Mouse (Mus musculus): ENCODE results near the gene Cpxm2. TPM values are rescaled to one million over a fixed set of nuclear protein-coding genes. Genes with fewer than 3 reads are reported as not detected.

Cpxm2 gene
- polyA plus RNA-seq (2014; fragmentation: Nextera tagmentation; extraction: Ambion mirVana): 0.60 and 1.6 TPM in 2 replicates

GRCm38 (mm10) chr7:132154368-132154961 lies at the start of gene Cpxm2:
Gene Cpxm2, minus strand, starts transcription at chr7:132154739.
- H3K36me3 ChIP-seq (ENCODE audit: control insufficient read depth, insufficient read depth, low read length): no peaks in the 10 kb centered on the region
- WGBS: 3% methylated on average over 35 of the region's 43 CpGs
- peak within 1 kb of the TSS; percentile 31; the same call in 1 of the 2 replicates for H3K9ac ChIP-seq (ENCODE audit: low read depth, low read length)
- no peaks in the 10 kb centered on the region for H3K9me3 ChIP-seq (ENCODE audit: control insufficient read depth, low read length)
- H3K27me3 ChIP-seq (ENCODE audit: control insufficient read depth, insufficient read depth, low read length): peaks cover 29% of the 10 kb centered on the region
- H3K4me2 ChIP-seq (replicated peaks; ENCODE audit: low read depth, low read length): peak within 1 kb of the TSS; percentile 72
- no peak within 1 kb of the TSS for H3K27ac ChIP-seq (ENCODE audit: low read depth, low read length)
- ATAC-seq (ENCODE audit: low FRiP score, low TSS enrichment): 0 out of 2 replicates have a peak, but pooled peaks have one; percentile 39
- peak within 1 kb of the TSS; percentile 41 for H3K4me3 ChIP-seq (ENCODE audit: low read length)
- H3K4me1 ChIP-seq (ENCODE audit: control insufficient read depth, insufficient read depth, low read length): peaks cover 5% of the 10 kb centered on the region; the same call in 1 of the 2 replicates

GRCm38 (mm10) chr7:132204073-132204612 lies 49.6 kb upstream of the Cpxm2 start:
- no peaks in the 10 kb centered on the region for H3K36me3 ChIP-seq (ENCODE audit: control insufficient read depth, insufficient read depth, low read length)
- 4% methylated on average over 1 of the region's 1 CpGs for WGBS
- no peak overlapping the region for H3K9ac ChIP-seq (ENCODE audit: low read depth, low read length)
- no peak for ATAC-seq (ENCODE audit: low FRiP score, low TSS enrichment)
- no peaks in the 10 kb centered on the region for H3K27me3 ChIP-seq (ENCODE audit: control insufficient read depth, insufficient read depth, low read length)
- H3K4me2 ChIP-seq (replicated peaks; ENCODE audit: low read depth, low read length): no peak overlapping the region
- H3K9me3 ChIP-seq (ENCODE audit: control insufficient read depth, low read length): no peaks in the 10 kb centered on the region
- H3K27ac ChIP-seq (ENCODE audit: low read depth, low read length): no peak overlapping the region
- no peak overlapping the region for H3K4me3 ChIP-seq (ENCODE audit: low read length)
- no peaks in the 10 kb centered on the region; the same call in 1 of the 2 replicates for H3K4me1 ChIP-seq (ENCODE audit: control insufficient read depth, insufficient read depth, low read length)

- no peak for ATAC-seq (ENCODE audit: low FRiP score, low TSS enrichment)
- H3K4me2 ChIP-seq (replicated peaks; ENCODE audit: low read depth, low read length): no peak overlapping the region
- H3K9ac ChIP-seq (ENCODE audit: low read depth, low read length): no peak overlapping the region
- H3K4me1 ChIP-seq (ENCODE audit: control insufficient read depth, insufficient read depth, low read length): no peaks in the 10 kb centered on the region; the same call in 1 of the 2 replicates
- H3K27ac ChIP-seq (ENCODE audit: low read depth, low read length): no peak overlapping the region
- no peaks in the 10 kb centered on the region for H3K36me3 ChIP-seq (ENCODE audit: control insufficient read depth, insufficient read depth, low read length)
- no peaks in the 10 kb centered on the region for H3K9me3 ChIP-seq (ENCODE audit: control insufficient read depth, low read length)
- no peak overlapping the region for H3K4me3 ChIP-seq (ENCODE audit: low read length)
- no peaks in the 10 kb centered on the region for H3K27me3 ChIP-seq (ENCODE audit: control insufficient read depth, insufficient read depth, low read length)
- WGBS: 26% methylated on average over 6 of the region's 6 CpGs
These were observed 45.1 kb upstream of the Cpxm2 start for GRCm38 (mm10) chr7:132199686-132200085.

GRCm38 (mm10) chr7:132198806-132199205 lies 44.3 kb upstream of the Cpxm2 start:
- no peak for ATAC-seq (ENCODE audit: low FRiP score, low TSS enrichment)
- no peaks in the 10 kb centered on the region for H3K4me1 ChIP-seq (ENCODE audit: control insufficient read depth, insufficient read depth, low read length)
- H3K4me3 ChIP-seq (ENCODE audit: low read length): no peak overlapping the region
- no peak overlapping the region for H3K4me2 ChIP-seq (replicated peaks; ENCODE audit: low read depth, low read length)
- no peak overlapping the region for H3K9ac ChIP-seq (ENCODE audit: low read depth, low read length)
- H3K27me3 ChIP-seq (ENCODE audit: control insufficient read depth, insufficient read depth, low read length): no peaks in the 10 kb centered on the region
- 87% methylated on average over 1 of the region's 1 CpGs for WGBS
- H3K27ac ChIP-seq (ENCODE audit: low read depth, low read length): no peak overlapping the region
- no peaks in the 10 kb centered on the region for H3K36me3 ChIP-seq (ENCODE audit: control insufficient read depth, insufficient read depth, low read length)
- no peaks in the 10 kb centered on the region for H3K9me3 ChIP-seq (ENCODE audit: control insufficient read depth, low read length)

- no peak overlapping the region for H3K4me2 ChIP-seq (replicated peaks; ENCODE audit: low read depth, low read length)
- no peaks in the 10 kb centered on the region for H3K36me3 ChIP-seq (ENCODE audit: control insufficient read depth, insufficient read depth, low read length)
- H3K9ac ChIP-seq (ENCODE audit: low read depth, low read length): no peak overlapping the region
- no peak overlapping the region for H3K27ac ChIP-seq (ENCODE audit: low read depth, low read length)
- no peaks in the 10 kb centered on the region for H3K27me3 ChIP-seq (ENCODE audit: control insufficient read depth, insufficient read depth, low read length)
- no peaks in the 10 kb centered on the region for H3K4me1 ChIP-seq (ENCODE audit: control insufficient read depth, insufficient read depth, low read length)
- WGBS: 35% methylated on average over 7 of the region's 7 CpGs
- no peak overlapping the region for H3K4me3 ChIP-seq (ENCODE audit: low read length)
- H3K9me3 ChIP-seq (ENCODE audit: control insufficient read depth, low read length): no peaks in the 10 kb centered on the region
- no peak for ATAC-seq (ENCODE audit: low FRiP score, low TSS enrichment)
These were observed 43.4 kb upstream of the Cpxm2 start for GRCm38 (mm10) chr7:132197817-132198475.

- 86% methylated on average over 1 of the region's 1 CpGs for WGBS
- H3K4me3 ChIP-seq (ENCODE audit: low read length): no peak overlapping the region
- no peak overlapping the region for H3K9ac ChIP-seq (ENCODE audit: low read depth, low read length)
- H3K27me3 ChIP-seq (ENCODE audit: control insufficient read depth, insufficient read depth, low read length): no peaks in the 10 kb centered on the region
- no peak overlapping the region for H3K4me2 ChIP-seq (replicated peaks; ENCODE audit: low read depth, low read length)
- H3K4me1 ChIP-seq (ENCODE audit: control insufficient read depth, insufficient read depth, low read length): no peaks in the 10 kb centered on the region
- no peak for ATAC-seq (ENCODE audit: low FRiP score, low TSS enrichment)
- no peaks in the 10 kb centered on the region for H3K36me3 ChIP-seq (ENCODE audit: control insufficient read depth, insufficient read depth, low read length)
- no peaks in the 10 kb centered on the region for H3K9me3 ChIP-seq (ENCODE audit: control insufficient read depth, low read length)
- H3K27ac ChIP-seq (ENCODE audit: low read depth, low read length): no peak overlapping the region
These were observed 42.0 kb upstream of the Cpxm2 start for GRCm38 (mm10) chr7:132196581-132196980.

- 98% methylated on average over 2 of the region's 2 CpGs for WGBS
- H3K4me3 ChIP-seq (ENCODE audit: low read length): no peak overlapping the region
- ATAC-seq (ENCODE audit: low FRiP score, low TSS enrichment): no peak
These were observed 39.1 kb upstream of the Cpxm2 start for GRCm38 (mm10) chr7:132193606-132194005.

GRCm38 (mm10) chr7:132187456-132187855 lies 32.9 kb upstream of the Cpxm2 start:
- no peaks in the 10 kb centered on the region for H3K27me3 ChIP-seq (ENCODE audit: control insufficient read depth, insufficient read depth, low read length)
- H3K4me2 ChIP-seq (replicated peaks; ENCODE audit: low read depth, low read length): no peak overlapping the region
- no peak overlapping the region for H3K9ac ChIP-seq (ENCODE audit: low read depth, low read length)
- H3K4me3 ChIP-seq (ENCODE audit: low read length): no peak overlapping the region
- ATAC-seq (ENCODE audit: low FRiP score, low TSS enrichment): no peak
- H3K9me3 ChIP-seq (ENCODE audit: control insufficient read depth, low read length): no peaks in the 10 kb centered on the region
- H3K27ac ChIP-seq (ENCODE audit: low read depth, low read length): no peak overlapping the region
- 56% methylated on average over 3 of the region's 3 CpGs for WGBS
- H3K4me1 ChIP-seq (ENCODE audit: control insufficient read depth, insufficient read depth, low read length): no peaks in the 10 kb centered on the region
- H3K36me3 ChIP-seq (ENCODE audit: control insufficient read depth, insufficient read depth, low read length): no peaks in the 10 kb centered on the region

More at GRCm38 (mm10) chr7:132193606-132194005, 39.1 kb upstream of the Cpxm2 start:
- H3K27me3 ChIP-seq (ENCODE audit: control insufficient read depth, insufficient read depth, low read length): no peaks in the 10 kb centered on the region
- H3K9ac ChIP-seq (ENCODE audit: low read depth, low read length): no peak overlapping the region
- no peaks in the 10 kb centered on the region for H3K9me3 ChIP-seq (ENCODE audit: control insufficient read depth, low read length)
- no peaks in the 10 kb centered on the region for H3K4me1 ChIP-seq (ENCODE audit: control insufficient read depth, insufficient read depth, low read length)
- no peak overlapping the region for H3K27ac ChIP-seq (ENCODE audit: low read depth, low read length)
- no peaks in the 10 kb centered on the region for H3K36me3 ChIP-seq (ENCODE audit: control insufficient read depth, insufficient read depth, low read length)
- no peak overlapping the region for H3K4me2 ChIP-seq (replicated peaks; ENCODE audit: low read depth, low read length)

GRCm38 (mm10) chr7:132183892-132184404 lies 29.4 kb upstream of the Cpxm2 start:
- WGBS: 63% methylated on average over 5 of the region's 5 CpGs
- no peaks in the 10 kb centered on the region for H3K27me3 ChIP-seq (ENCODE audit: control insufficient read depth, insufficient read depth, low read length)

More at GRCm38 (mm10) chr7:132183892-132184404, 29.4 kb upstream of the Cpxm2 start:
- Histone ChIP-seq H3K9me3 (ENCODE audit: control insufficient read depth, low read length) (no peaks in the 10 kb centered on the region), H3K9ac (ENCODE audit: low read depth, low read length) (no peak overlapping the region), H3K4me3 (ENCODE audit: low read length) (no peak overlapping the region), H3K36me3 (ENCODE audit: control insufficient read depth, insufficient read depth, low read length) (no peaks in the 10 kb centered on the region), H3K4me2 (replicated peaks; ENCODE audit: low read depth, low read length) (no peak overlapping the region), H3K4me1 (ENCODE audit: control insufficient read depth, insufficient read depth, low read length) (no peaks in the 10 kb centered on the region), H3K27ac (ENCODE audit: low read depth, low read length) (no peak overlapping the region)
- no peak for ATAC-seq (ENCODE audit: low FRiP score, low TSS enrichment)
